Mouse (Mus musculus) left cerebral cortex, adult 11 months (tissue): ENCODE measurements around the gene Zbtb9.

Experiments
- DNase-seq: peaks from one replicate; pipeline ENCODE4 v3.0.0; 2022; ENCODE audit warnings: low spot score

The Zbtb9 gene

GRCm38 (mm10) chr17:27040304-27041045 lies 67.5 kb downstream of the Zbtb9 start:
- DNase-seq: no peak

- no peak for DNase-seq
Observed at GRCm38 (mm10) chr17:27041046-27041786, 68.2 kb downstream of the Zbtb9 start.

- no peak for DNase-seq
Observed at GRCm38 (mm10) chr17:27041787-27042055, 68.8 kb downstream of the Zbtb9 start.

GRCm38 (mm10) chr17:27042840-27043239 lies 69.9 kb downstream of the Zbtb9 start:
- DNase-seq: no peak

DNA sequence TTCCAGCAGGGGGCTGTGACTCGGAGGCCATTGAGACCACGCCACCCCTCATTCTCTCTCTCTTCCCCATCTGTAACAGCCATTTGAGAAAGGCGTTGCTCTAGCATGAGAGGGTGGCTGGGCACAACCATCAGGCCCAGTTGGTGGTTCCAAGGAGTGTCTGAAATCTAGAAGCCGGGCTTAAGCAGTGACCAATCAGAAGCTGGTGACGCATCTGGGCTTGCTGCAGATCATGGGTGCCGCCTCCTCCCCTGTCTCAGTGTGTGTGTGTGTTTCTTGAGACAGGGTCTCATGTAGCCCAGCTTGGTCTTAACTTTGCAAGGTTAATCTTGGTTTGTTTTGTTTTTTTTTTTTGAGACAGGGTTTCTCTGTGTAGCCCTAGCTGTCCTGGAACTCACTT lies 72.2 kb downstream of the Zbtb9 start:
- DNase-seq: no peak

DNA sequence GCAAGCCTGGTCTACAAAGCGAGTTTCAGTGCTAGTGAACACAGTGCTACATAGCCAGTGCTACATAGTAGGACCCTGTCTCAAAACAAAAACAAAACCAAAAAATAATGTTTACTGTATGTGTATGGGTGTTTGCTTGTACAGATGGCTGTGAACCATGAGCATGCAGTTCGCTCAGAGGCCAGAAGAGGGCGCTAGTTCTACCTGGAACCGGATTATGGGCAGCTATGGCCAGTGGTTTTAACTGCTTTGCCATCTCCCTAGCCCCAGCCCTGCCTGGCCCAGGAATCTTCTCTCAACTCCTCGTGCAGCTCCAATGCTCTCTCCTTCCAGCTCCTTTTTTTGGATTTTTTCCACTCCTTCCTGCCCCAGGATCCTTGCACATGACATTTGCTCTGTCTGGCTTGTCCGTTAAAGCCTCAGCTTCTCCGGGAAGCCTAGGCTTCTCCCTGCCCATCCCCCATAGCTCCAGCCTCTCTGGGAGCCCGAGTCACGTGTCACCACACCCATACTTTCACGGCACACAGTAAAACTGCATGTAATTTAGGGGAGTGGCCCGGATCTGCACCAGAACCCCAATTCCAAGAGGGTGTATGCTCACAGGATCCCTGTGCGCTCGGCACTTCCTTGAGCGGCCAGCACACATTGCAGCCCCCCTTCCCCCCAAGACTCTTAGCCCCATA lies 74.9 kb downstream of the Zbtb9 start:
- DNase-seq: no peak

GRCm38 (mm10) chr17:27048445-27049239 lies 75.7 kb downstream of the Zbtb9 start:
- no peak for DNase-seq

- DNase-seq: no peak
Observed at GRCm38 (mm10) chr17:27050853-27051252, 77.9 kb downstream of the Zbtb9 start.

DNA sequence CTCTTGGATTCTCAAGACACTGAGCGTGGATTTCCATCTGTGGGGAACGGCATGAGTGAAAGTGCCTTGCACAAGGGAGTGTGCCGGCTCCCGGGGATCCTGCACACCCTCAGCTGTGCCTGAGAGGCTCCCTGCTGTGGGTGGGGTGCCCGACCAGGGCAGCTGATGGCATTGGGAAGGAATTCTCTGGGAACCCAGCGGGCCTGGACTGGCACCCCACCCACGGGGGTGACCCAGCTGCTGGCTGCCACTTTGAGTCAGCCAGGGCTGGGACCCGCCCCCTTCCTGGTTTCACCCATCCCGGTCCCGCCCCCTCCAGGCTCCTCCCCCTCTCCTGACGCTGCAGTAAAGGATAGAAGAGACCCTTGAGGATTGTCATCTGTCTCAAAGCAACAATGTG lies 78.5 kb downstream of the Zbtb9 start:
- no peak for DNase-seq

DNA sequence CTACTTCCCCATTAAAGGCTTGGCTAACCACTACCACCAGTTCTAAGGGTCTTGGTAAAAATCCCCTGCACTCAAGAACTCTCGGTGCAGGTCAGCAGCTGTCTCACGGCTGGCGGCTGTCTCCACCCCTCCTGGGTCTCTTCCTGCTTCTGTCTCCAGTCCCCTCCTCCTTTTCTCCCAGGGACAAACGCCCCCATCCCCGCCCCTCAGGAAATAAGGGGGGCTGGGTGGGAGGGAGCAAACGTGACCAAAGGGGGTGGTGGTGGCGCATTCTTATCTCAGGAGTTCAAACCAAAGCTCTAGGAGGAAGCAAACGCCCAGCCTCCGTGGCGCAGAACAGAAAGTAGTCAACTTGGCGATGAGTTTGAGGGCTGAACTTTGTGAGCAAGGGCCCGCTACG lies 83.2 kb downstream of the Zbtb9 start:
- DNase-seq: no peak

DNA sequence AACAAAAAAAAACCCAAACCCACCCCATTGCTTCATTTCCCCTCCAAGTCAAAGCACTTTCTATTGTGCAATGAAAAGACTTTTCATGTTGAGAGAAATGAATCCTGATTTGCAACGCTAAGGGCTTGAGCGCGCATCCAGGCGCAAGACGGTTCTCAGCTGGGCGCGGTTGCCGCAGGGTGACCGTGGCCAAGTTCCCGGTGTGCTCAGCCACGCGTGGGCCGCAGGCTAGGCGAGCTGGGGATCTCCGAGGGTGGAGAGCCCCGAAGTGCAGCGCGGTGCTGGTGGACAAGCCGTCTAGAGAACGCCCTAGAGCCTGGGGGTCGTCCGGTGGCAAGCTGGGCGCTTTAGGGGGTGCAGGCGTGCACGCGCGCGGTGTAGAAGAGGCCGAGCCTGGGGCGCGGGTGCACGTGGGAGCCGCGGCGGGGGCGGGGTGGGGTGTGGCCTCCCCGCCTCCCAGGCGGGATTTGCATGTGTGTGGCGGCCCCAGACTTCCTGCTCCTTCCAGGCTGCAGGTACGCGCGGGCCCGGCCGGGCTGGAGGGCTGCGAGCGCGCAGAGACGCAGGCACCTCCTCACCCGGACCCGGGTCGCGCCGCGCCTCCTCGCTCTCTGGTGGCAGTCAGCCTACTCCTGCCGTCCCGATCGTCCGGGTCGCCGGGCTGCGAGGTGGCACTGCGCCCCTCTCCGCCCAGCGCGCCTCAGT lies 84.0 kb downstream of the Zbtb9 start, which contains the start of gene Itpr3:
Itpr3 (plus strand) TSS at position 493 of the 705 bp plus-strand sequence.
- no peak for DNase-seq

- DNase-seq: no peak
Observed at GRCm38 (mm10) chr17:27057517-27058055, 84.6 kb downstream of the Zbtb9 start.
